Mouse (Mus musculus): Measurements from ENCODE around the gene Il4ra. TPM values are rescaled to one million over a fixed set of nuclear protein-coding genes. Genes with fewer than 3 reads are reported as not detected.

The Il4ra gene
- polyA plus RNA-seq, 1 experiment from 2014 or later: 2.4 TPM

DNA sequence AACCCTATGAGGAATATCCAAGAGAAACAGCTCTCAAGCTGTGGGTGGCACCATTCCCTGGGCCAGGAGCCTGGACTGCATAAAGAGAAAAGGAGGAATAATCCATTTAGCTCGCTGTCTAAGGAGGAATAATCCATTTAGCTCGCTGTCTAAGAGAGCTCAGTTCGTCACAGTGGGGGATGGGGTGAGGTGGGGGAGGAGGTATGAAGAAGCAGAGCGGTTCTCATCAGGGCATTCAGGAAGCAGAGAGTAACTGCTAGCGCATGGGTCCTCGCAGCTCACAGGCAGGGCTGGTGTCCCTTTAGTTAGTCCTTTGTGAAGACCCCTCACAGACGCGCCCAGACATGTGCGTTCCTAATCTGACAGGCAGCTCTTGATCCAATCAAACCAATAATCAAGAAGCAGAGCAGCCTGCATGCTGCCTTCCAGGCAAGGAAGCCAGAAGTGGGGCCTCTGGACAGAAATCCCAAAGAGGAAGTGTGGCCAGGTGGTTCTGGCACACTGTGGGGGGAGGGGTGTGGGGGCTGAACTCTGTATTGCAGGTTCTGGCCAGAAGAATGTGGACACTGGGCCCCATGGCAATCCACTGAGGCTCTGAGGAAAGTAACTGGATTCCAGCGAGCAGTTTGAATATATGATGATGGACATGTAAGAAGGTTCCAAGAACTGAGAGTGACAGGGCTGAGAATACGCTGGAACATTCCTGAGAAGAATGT lies 9.4 kb upstream of the Il4ra start:
- no peak overlapping the region for H3K27ac ChIP-seq (ENCODE audit: low read depth, low read length)
- no peak for ATAC-seq (ENCODE audit: low read depth)
- no peaks in the 10 kb centered on the region for H3K4me1 ChIP-seq (ENCODE audit: control insufficient read depth, insufficient read depth, low read length)
- no peaks in the 10 kb centered on the region for H3K27me3 ChIP-seq (ENCODE audit: control insufficient read depth, insufficient read depth, low read length)
- no peak overlapping the region for H3K4me3 ChIP-seq (ENCODE audit: low read depth, low read length)
- no peaks in the 10 kb centered on the region for H3K9me3 ChIP-seq (ENCODE audit: control insufficient read depth, low read length)
- H3K4me2 ChIP-seq (ENCODE audit: low read depth, low read length): no peak overlapping the region
- no peak overlapping the region for H3K9ac ChIP-seq (replicated peaks; ENCODE audit: low read depth, low read length)
- H3K36me3 ChIP-seq (ENCODE audit: control insufficient read depth, insufficient read depth, low read length): no peaks in the 10 kb centered on the region
- 74% methylated on average over 11 of the region's 11 CpGs for WGBS

- no peaks in the 10 kb centered on the region for H3K9me3 ChIP-seq (ENCODE audit: control insufficient read depth, low read length)
- H3K36me3 ChIP-seq (ENCODE audit: control insufficient read depth, insufficient read depth, low read length): no peaks in the 10 kb centered on the region
- H3K4me3 ChIP-seq (ENCODE audit: low read depth, low read length): no peak overlapping the region
- H3K4me2 ChIP-seq (ENCODE audit: low read depth, low read length): no peak overlapping the region
- no peaks in the 10 kb centered on the region for H3K4me1 ChIP-seq (ENCODE audit: control insufficient read depth, insufficient read depth, low read length)
- no peak overlapping the region for H3K27ac ChIP-seq (ENCODE audit: low read depth, low read length)
- WGBS: 80% methylated on average over 3 of the region's 3 CpGs
- H3K9ac ChIP-seq (replicated peaks; ENCODE audit: low read depth, low read length): no peak overlapping the region
- ATAC-seq (ENCODE audit: low read depth): no peak
- H3K27me3 ChIP-seq (ENCODE audit: control insufficient read depth, insufficient read depth, low read length): no peaks in the 10 kb centered on the region
These were observed 8.4 kb upstream of the Il4ra start for GRCm38 (mm10) chr7:125543497-125543896.

- no peak overlapping the region for H3K4me3 ChIP-seq (ENCODE audit: low read depth, low read length)
- H3K9me3 ChIP-seq (ENCODE audit: control insufficient read depth, low read length): no peaks in the 10 kb centered on the region
- no peaks in the 10 kb centered on the region for H3K36me3 ChIP-seq (ENCODE audit: control insufficient read depth, insufficient read depth, low read length)
- no peak overlapping the region for H3K27ac ChIP-seq (ENCODE audit: low read depth, low read length)
- H3K9ac ChIP-seq (replicated peaks; ENCODE audit: low read depth, low read length): no peak overlapping the region
- WGBS: 91% methylated on average over 7 of the region's 7 CpGs
- no peaks in the 10 kb centered on the region for H3K27me3 ChIP-seq (ENCODE audit: control insufficient read depth, insufficient read depth, low read length)
- no peak for ATAC-seq (ENCODE audit: low read depth)
- no peaks in the 10 kb centered on the region for H3K4me1 ChIP-seq (ENCODE audit: control insufficient read depth, insufficient read depth, low read length)
- no peak overlapping the region for H3K4me2 ChIP-seq (ENCODE audit: low read depth, low read length)
These were observed 6.6 kb upstream of the Il4ra start for GRCm38 (mm10) chr7:125545331-125545730.

DNA sequence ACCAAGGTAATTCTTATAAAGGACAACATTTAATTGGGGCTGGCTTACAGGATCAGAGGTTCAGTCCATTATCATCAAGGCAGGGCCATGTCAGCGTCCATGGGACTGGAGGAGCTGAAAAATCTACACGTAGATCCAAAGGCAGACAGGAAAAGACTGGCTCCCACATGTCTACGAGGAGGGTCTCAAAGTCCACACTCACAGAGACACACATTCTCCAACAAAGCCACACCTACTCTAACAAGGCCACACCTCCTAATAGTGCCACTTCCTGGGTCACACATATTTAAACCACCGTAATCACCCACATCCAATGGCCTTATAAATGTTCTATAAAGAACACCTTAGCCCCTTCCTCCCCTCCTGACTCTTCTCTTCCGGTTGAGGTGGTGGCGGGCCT lies 5.2 kb upstream of the Il4ra start:
- 92% methylated on average over 6 of the region's 6 CpGs for WGBS
- Histone ChIP-seq H3K4me2 (ENCODE audit: low read depth, low read length) (no peak overlapping the region), H3K9ac (replicated peaks; ENCODE audit: low read depth, low read length) (no peak overlapping the region), H3K36me3 (ENCODE audit: control insufficient read depth, insufficient read depth, low read length) (no peaks in the 10 kb centered on the region), H3K4me3 (ENCODE audit: low read depth, low read length) (no peak overlapping the region), H3K9me3 (ENCODE audit: control insufficient read depth, low read length) (no peaks in the 10 kb centered on the region), H3K27me3 (ENCODE audit: control insufficient read depth, insufficient read depth, low read length) (no peaks in the 10 kb centered on the region), H3K4me1 (ENCODE audit: control insufficient read depth, insufficient read depth, low read length) (peaks cover 4% of the 10 kb centered on the region; the same call in 1 of the 2 replicates), H3K27ac (ENCODE audit: low read depth, low read length) (no peak overlapping the region)
- ATAC-seq (ENCODE audit: low read depth): no peak

GRCm38 (mm10) chr7:125549916-125550315 lies 2.0 kb upstream of the Il4ra start:
- Histone ChIP-seq H3K27me3 (ENCODE audit: control insufficient read depth, insufficient read depth, low read length) (0 out of 2 replicates have a peak, but pooled peaks cover 2% of the 10 kb centered on the region), H3K27ac (ENCODE audit: low read depth, low read length) (no peak overlapping the region), H3K4me1 (ENCODE audit: control insufficient read depth, insufficient read depth, low read length) (peaks cover 4% of the 10 kb centered on the region; the same call in 1 of the 2 replicates), H3K36me3 (ENCODE audit: control insufficient read depth, insufficient read depth, low read length) (no peaks in the 10 kb centered on the region), H3K4me3 (ENCODE audit: low read depth, low read length) (no peak overlapping the region), H3K9me3 (ENCODE audit: control insufficient read depth, low read length) (no peaks in the 10 kb centered on the region), H3K9ac (replicated peaks; ENCODE audit: low read depth, low read length) (no peak overlapping the region), H3K4me2 (ENCODE audit: low read depth, low read length) (no peak overlapping the region)
- WGBS: 83% methylated on average over 8 of the region's 8 CpGs
- no peak for ATAC-seq (ENCODE audit: low read depth)

DNA sequence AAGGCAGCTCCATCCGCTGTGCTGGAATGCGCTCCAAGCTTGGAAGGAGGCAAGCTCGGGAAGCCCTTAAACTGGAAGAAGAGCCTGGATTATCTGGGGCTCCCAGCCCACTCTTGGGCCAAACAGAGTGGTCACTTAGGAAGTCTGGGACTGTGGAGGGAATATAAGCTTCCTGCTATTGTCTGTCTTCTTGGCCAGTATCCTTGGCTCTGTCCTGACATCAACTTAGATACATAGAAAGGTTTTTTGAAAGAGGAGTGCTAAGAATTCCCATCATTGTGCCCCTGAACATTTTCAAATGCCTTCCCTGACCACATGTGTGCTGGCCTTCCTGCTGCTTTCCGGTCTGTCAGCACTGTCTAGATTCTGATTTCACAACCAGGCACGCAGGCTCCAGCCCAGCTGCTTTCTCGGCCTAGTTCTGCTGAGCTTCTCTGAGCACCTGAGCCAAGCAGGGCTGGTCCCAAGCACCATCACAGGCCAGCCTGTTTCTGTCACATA lies 989 bp upstream of the Il4ra start:
- Histone ChIP-seq H3K27ac (ENCODE audit: low read depth, low read length) (no peak overlapping the region), H3K36me3 (ENCODE audit: control insufficient read depth, insufficient read depth, low read length) (no peaks in the 10 kb centered on the region), H3K9me3 (ENCODE audit: control insufficient read depth, low read length) (no peaks in the 10 kb centered on the region), H3K4me2 (ENCODE audit: low read depth, low read length) (no peak overlapping the region; the same call in 1 of the 2 replicates), H3K27me3 (ENCODE audit: control insufficient read depth, insufficient read depth, low read length) (0 out of 2 replicates have a peak, but pooled peaks cover 2% of the 10 kb centered on the region), H3K4me1 (ENCODE audit: control insufficient read depth, insufficient read depth, low read length) (peaks cover 4% of the 10 kb centered on the region; the same call in 1 of the 2 replicates), H3K4me3 (ENCODE audit: low read depth, low read length) (no peak overlapping the region), H3K9ac (replicated peaks; ENCODE audit: low read depth, low read length) (no peak overlapping the region)
- 80% methylated on average over 6 of the region's 6 CpGs for WGBS
- no peak for ATAC-seq (ENCODE audit: low read depth)

DNA sequence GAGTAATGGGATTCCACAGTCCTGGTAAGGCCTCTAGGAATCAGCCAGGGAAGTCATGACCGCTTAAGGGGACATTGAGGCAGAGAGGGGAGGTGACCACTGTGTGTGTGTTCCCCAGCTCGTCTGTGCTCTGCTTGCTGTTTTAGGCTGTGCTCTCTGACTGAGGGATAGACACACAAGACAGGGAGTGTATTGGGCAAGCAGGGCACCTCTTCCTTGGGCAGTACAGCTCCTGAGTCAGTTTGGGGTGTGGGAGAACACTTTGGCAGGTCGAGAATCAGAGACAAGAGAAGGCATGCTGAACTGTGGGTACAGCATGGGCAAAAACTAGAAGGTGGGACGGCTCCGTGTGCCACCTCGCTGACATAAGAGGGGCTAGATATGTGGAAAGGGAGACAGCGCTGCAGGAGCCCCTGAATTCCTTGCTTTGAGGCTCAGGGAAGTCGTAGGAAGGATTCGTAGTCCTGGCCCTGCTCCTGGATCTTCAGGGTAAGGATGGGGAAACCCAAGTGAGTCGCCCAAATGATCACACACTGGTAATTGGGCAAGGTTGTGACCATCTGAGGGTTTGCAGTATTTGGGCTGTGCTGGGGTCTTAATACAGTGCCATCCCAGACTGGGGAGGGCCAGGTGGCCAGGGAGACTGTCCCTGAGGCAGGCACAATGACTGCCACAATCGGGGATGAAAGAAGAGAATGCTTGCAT lies 1.1 kb downstream of the Il4ra start:
- no peak overlapping the region for H3K9ac ChIP-seq (replicated peaks; ENCODE audit: low read depth, low read length)
- 0 out of 2 replicates have a peak, but pooled peaks cover 2% of the 10 kb centered on the region for H3K27me3 ChIP-seq (ENCODE audit: control insufficient read depth, insufficient read depth, low read length)
- no peaks in the 10 kb centered on the region for H3K9me3 ChIP-seq (ENCODE audit: control insufficient read depth, low read length)
- H3K4me1 ChIP-seq (ENCODE audit: control insufficient read depth, insufficient read depth, low read length): peaks cover 4% of the 10 kb centered on the region; the same call in 1 of the 2 replicates
- H3K4me3 ChIP-seq (ENCODE audit: low read depth, low read length): peak overlapping the region; percentile 46
- ATAC-seq (ENCODE audit: low read depth): no peak
- no peak overlapping the region for H3K27ac ChIP-seq (ENCODE audit: low read depth, low read length)
- peak overlapping the region; percentile 93 for H3K4me2 ChIP-seq (ENCODE audit: low read depth, low read length)
- WGBS: 79% methylated on average over 11 of the region's 11 CpGs
- no peaks in the 10 kb centered on the region for H3K36me3 ChIP-seq (ENCODE audit: control insufficient read depth, insufficient read depth, low read length)

GRCm38 (mm10) chr7:125553653-125554428 lies 1.9 kb downstream of the Il4ra start:
- Histone ChIP-seq H3K36me3 (ENCODE audit: control insufficient read depth, insufficient read depth, low read length) (no peaks in the 10 kb centered on the region), H3K4me3 (ENCODE audit: low read depth, low read length) (no peak overlapping the region), H3K9ac (replicated peaks; ENCODE audit: low read depth, low read length) (no peak overlapping the region), H3K4me1 (ENCODE audit: control insufficient read depth, insufficient read depth, low read length) (peaks cover 4% of the 10 kb centered on the region; the same call in 1 of the 2 replicates), H3K9me3 (ENCODE audit: control insufficient read depth, low read length) (no peaks in the 10 kb centered on the region), H3K27ac (ENCODE audit: low read depth, low read length) (no peak overlapping the region), H3K4me2 (ENCODE audit: low read depth, low read length) (no peak overlapping the region), H3K27me3 (ENCODE audit: control insufficient read depth, insufficient read depth, low read length) (0 out of 2 replicates have a peak, but pooled peaks cover 2% of the 10 kb centered on the region)
- 87% methylated on average over 13 of the region's 13 CpGs for WGBS
- no peak for ATAC-seq (ENCODE audit: low read depth)
